Mouse (Mus musculus) kidney, adult 18-20 months (tissue): ENCODE results near the gene Slamf8.

ENCODE experiments used
- DNase-seq: peaks from one replicate; pipeline ENCODE4 v3.0.0; 2021

The Slamf8 gene

DNA sequence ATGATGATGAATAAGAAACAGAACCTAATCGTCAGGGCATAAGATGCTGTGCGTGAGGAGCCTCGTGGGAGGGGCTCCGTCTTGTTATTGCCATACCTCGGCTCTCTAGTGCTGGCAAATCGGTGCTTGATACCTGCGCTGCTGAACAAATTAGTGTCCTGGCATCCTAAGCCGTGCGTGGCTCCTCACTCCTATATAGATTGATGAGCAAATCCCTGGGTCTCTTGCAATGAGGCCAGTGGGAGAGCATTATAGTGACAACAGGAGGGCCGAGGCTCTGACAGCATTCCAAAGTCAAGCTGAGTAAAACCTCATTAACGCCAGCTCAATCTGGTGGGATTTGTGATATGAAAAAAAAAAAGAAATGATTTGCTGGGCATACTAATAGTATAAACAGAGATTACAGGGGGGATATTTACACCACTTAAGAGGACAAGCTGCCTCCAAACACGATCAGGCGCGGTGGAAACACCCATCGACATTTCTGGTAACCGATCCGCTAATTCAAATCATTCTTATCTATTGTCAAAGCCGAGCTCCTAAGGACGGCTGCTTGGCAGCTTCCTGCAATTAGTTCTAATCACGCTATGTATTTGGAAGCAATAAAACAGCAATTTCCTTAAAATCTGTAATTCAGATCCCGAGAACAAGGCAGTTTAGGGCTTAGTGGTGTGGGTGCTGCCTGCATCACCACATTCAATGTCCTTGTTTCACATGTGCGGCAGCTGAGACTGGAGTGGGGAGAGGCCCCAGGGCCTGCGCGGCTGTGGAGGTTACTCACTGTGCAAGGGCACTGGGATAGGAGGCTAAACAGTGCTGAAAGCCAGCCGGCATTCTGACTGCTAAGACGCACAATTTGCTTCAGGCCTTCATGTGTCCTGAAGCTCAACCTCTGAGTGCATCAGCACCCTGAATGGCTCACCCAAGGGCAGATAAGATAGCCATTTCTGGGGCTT, 4.5 kb downstream of the Slamf8 start:
- DNase-seq: no peak

DNA sequence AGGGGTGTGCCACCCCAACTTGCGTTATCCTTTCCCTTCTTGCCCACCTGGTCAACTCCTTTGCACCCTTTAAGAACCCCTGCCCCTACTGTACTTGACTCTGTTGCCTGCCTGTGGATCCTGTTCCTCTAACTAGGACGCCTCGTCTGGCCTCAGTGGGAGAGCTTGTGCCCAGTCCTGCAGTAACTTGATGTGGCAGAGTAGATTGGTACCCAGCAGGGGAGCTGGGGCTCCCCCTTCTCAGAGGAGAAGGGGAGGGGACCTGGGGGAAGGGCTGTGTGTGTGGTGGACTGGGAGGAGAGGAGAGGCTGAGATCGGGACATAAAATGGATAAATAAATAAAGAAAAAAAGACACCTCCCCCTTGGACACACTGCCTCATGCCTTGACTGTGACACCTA, 5.3 kb downstream of the Slamf8 start:
- no peak for DNase-seq

DNA sequence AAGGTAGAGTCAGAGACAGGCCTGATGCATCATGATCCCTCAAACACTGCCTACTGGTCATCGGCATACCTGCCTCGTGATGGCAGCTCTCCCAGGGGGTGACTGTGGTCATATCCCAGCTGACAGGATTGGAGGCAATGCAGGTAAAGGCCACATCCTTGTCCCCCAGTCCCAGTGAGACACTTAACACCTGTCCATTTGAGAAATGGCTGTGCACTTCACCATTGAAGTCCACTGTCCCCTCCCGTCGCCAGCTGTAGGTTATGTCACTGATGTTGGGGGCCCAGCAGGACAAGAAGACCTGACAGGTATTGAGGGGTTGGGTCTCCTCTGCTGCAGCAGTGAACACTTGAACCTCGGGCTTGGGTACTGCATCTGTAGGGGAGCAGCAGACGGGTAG, 6.1 kb downstream of the Slamf8 start:
- DNase-seq: no peak

DNA sequence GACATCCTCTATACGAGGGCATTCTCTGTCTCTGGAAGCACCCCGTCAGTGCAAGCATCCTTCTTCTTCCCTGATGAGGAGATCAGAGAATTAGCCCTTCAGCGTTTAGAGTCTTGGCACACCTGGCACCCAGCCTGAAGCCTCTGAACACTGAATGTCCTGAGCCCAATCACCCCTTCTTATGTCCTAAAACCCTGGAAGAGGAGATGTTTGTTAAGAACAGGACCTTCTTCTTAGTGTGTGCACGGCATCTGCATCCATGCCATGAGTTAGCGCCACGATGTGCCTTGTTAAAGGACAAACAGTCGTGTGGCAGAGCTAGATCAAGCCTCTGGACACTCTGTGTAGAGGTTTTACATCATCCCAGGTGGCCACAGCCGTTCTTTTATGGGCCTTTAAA, 7.9 kb downstream of the Slamf8 start:
- no peak for DNase-seq

DNA sequence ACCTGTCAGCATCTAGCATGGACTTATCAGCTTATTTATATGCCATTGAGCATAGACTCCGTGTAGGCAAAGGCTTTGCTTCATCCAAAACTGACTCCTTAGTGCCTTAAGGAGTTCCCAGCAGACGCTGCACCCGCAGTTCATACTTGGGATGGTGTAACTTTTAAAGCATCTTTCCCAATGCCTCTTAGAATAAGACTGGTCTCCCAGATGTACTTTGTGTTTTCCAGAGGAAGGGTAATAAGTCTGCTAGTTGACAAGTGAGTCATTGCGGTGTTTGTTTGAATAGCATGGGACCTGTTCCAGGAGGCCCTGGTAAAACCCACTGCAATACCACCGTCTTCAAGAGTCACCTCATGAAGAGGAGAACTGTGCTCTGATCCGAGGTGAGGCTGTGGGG, 10.3 kb downstream of the Slamf8 start:
- no peak for DNase-seq

DNA sequence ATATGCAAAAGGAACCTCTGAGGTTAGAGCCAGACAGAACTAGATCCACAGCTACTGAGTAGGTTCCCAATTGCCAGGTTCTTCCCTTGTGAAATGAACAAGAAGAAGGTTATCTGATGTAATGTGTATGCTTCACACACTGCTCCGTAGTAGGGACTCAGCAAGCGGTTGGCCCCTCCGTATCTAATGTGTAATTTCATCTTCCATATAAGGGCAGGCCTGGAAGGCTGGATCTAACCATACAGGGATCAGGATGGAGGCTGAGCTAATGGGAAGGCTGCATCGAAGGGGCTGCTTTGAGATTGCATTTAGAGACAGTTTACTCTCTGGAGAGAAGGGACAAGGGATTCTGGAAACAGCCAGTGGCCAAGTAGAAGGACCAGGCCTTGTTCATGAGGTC, 22.6 kb downstream of the Slamf8 start:
- no peak for DNase-seq

DNA sequence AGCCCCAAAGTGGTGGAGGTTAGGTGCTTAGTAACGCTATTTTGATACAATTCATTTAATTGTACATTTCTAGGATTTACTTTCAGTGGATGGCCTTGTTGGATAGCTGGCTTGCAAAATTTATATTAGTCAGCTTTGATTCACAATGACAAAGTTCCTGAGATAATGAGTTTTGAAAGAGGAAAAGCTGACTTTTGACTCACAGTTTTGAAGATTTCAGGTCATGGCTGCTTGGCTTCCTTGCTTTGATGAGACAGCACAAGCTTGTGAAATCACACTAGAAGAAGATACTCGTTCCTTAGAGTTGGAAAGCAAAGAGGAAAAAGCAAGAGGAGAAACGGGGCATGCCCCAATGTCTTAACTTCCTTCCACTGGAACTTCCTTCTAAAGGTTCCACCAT, 24.2 kb downstream of the Slamf8 start:
- no peak for DNase-seq

DNA sequence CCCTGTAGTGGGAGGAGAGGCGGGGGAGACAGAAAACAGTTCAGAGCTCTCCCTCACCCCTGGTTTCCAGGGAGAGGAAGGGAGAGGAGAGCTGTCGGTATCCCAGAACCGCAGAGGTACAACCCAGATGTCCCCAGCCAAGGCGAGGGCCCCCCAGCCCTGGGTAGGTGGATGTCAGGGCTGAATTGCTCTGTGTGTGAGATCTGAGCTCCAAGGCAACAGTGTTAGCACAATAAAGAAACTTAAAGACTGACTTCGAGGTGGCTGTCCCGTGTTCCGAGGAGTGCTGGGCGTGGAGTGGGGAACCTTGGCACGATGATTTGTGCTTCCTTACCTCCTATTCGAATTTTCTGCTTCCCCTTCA, 26.9 kb downstream of the Slamf8 start:
- no peak for DNase-seq

DNA sequence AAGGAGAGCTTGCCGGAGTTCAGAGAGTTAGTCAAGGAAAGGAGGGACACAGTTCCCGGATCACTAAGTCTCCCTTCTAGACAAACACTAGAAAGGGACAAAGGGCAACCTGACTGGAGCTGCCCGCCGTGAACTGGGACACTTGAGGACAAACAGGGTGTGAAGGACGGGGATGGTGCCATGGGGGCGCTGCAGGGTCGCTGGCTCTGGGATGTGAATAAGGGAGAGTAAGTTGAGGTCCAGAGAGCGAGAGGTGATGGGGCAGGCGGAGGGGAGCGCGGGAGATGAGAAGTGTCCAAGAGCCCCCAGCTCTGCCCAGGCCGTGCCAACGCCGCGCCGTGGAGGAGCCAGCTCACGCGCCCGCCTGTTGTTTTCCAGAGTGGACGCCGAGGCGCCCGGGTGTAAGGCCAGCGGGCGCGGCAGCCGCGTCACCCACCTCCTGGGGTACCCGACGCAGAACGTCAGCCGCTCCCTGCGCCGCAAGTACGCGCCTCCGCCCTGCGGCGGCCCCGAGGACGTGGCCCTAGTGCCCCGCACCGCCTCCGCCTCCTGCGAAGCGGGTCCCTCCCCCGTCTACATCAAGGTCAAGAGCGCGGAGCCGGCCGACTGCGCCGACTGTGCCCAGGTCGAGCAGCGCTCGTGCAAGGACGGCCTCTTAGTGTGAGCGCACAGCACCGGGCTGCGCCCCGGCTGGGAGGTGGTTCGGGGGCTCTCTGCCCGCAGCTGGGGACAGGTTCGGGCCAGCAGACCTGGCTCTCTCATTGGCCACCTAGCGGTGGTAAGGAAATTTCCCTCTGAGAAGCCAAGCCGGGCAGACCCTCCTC, 27.5 kb downstream of the Slamf8 start:
- DNase-seq: peak; percentile 84

DNA sequence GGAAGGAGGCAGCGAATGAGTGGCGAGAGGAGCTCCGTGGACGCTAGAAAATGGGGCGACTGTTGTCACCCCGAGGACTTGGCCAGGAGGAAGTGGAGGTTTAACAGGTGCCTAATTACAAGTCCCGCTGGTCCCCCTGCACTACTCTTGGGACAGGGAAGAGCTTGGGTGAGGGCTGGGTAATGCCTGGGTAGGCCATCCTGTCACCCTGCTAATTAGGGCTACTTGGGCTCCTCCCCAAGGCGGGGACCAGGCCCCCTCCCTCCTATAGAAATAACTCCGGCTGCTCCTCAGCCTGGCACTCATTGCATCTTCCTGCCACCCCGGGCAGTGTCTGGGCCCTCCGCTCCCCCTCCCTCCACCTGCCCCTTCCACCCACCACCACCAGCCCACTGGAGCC, 34.7 kb downstream of the Slamf8 start, which contains the start of gene Vsig8:
TSS of gene Vsig8 (plus strand) at position 301 of the 400 bp plus-strand sequence.
- DNase-seq: no peak

DNA sequence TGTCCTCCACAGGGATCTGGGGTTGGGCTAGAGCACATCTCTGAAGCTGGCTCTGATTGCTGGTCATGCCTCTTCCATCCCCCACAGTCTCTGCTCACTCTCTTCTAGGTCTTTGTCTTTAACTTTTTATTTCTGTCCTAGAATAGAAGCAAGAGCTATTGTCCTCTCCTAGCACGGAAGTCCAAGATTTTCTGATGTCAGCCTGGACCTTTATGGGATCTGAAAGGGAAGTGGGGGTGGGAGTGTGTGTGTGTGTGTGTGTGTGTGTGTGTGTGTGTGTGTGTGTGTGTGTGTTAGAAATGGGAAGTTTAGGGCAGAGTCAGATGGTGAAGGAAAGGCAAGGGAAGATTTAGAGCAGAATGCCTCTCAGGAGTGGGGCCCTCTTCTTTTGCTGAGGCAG, 37.7 kb downstream of the Slamf8 start:
- DNase-seq: no peak

DNA sequence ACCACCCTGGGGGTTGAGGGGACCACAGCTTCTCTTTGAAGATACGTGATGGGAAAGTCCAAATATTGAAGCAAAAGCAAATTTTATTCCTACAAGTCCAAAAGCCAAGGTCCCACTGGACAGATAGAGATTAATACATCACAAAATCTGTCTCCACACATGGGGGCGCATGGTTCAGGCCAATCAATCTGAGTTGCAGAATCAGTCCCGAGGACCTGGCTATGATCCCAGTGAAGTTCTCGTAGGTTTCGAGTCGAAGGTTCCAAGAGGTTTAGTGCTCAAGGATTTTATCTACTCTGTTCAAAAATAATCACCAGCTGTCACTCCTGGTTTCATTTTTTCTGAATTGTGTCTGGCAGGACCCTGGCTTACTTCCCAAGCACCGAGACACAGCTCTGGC, 39.4 kb downstream of the Slamf8 start:
- no peak for DNase-seq

DNA sequence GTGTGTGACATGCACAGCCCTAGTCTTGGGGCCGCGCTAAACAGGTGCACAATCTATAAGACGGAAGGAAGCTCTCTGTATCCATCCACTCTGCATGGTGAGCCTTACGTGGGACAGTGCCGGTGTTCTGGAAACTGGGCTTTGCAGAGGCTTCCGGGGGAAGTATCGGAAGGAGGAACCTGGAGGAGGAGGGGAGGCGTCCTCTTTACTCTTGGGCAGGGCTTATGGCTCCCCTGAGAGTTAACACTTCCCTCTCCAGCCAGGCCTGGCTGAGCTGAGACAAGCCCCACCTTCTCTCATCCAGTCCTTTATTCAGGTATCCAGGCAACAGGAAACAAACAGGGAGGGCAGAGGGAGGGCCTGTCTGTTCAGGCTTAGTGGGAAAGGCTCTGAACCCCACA, 39.8 kb downstream of the Slamf8 start:
- peak; percentile 50 for DNase-seq

DNA sequence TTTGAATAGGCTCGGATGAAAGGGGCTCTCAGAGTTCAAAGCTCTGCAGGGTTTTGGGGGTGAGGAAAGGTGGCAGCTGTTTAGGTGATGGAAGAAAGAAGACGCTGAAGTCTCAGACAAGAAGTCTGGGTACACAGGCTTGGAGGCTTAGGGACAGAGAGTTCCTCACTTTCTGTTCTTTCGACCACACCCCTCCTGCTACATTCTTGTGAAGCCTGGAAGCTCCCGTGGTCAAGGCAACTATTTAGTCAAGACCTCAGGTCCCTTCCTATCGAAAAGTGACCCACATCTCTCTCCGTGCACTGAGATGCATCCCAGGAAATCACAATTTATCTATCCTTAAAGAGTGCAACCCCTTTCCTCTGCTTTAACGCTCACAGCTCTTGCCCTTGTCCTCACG, 40.7 kb downstream of the Slamf8 start:
- no peak for DNase-seq

DNA sequence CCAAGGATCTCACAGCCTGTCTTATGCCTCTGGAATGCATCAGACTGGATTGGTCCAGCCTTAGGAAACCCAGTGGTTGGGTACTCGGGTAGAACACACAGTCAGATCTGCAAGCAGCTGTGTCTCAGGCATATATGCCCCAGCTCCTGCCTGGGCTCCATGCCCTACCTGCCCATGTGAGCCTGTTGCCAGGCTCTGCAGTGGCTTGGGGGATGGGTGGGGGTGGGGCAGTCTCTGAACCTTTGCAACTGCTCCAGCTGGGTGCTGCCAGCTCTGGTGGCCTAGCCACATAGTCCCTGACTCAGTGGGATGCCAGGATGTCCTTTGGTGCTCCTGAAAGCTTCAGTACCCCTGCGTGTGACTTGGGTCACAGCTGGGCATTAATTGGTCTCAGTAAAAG, 41.1 kb downstream of the Slamf8 start:
- DNase-seq: no peak

DNA sequence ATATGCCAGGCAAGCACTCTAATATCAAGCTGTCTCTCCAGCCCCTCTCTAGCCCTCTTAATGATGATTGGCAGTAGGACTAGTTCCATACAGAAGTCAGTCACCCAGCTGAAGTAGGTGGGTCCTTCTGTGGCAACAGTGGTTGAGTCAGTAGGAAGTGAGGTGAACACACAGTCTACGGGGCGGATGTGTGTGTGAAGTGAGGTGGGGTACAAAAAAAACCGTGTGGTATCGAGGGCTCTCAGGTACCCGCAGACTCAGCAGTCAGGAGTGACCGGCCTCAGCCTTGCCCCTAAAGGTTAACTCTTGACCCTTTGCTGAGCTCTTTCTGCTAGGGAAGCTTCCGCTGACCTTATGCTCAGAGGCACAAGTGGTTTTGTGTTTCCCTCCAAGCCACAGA, 41.9 kb downstream of the Slamf8 start:
- no peak for DNase-seq

DNA sequence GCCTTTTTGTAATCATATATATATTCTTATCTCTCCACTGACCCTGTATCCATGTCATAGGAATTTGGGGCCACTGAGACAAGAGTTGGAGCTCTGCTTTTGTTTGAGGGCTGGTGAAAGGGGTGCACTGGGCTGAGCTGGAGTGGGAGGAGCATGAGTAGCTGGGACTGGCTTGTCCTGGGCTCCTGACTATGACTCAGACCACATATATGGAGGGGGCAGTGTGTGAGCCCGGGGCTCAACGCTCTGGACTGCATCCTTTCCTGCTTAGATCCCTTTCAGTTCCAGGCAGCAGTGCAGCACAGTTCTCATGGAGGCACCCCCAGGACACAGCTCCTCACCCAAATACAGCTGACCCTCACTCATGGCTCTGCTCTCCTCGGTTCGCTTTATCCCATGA, 44.3 kb downstream of the Slamf8 start:
- no peak for DNase-seq

DNA sequence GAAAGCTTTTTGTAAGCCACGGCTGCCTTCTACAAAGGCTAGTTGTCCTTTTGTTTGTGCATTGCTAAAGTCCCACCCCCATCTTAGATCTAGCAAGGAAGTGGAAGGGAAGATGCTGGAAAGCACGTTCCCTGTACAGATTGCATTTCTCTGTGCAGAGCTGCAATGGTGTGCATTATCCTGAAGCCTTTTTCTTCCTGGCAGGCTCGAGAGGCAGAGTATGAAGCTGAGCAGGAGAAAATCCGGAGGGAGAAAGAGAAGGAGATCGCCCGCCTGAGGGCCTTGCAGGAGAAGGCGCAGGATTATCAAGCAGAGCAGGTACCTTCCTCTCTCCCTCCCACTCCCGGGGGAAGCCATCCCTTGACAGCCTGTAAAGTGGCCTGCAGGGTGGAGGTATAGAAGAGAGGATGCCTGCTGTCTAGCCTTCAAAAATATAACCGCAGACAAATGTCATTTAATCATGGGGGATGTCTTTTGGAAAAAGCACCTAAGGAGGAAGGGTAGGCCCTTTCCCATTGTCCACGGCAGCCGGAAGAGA, 50.0 kb downstream of the Slamf8 start:
- DNase-seq: no peak

DNA sequence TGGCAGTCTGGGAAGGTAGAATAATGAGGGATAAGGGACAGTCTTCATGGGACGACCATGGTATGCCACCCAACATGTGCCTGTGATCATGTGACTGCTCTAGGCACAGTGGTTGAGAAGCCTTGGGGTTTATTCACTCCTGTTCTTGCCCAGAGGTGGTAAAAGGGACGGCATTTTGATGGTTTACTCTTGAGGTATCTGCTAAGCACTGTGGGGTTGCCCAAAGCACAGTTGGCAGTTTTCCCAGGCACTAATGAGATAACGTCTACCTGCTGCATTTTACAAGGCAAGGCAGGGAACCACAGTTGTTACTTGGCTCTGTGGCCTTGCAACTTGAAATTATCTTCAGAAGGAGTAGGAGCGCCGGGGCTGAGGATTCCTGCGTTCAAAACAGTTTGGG, 50.5 kb downstream of the Slamf8 start:
- no peak for DNase-seq

DNA sequence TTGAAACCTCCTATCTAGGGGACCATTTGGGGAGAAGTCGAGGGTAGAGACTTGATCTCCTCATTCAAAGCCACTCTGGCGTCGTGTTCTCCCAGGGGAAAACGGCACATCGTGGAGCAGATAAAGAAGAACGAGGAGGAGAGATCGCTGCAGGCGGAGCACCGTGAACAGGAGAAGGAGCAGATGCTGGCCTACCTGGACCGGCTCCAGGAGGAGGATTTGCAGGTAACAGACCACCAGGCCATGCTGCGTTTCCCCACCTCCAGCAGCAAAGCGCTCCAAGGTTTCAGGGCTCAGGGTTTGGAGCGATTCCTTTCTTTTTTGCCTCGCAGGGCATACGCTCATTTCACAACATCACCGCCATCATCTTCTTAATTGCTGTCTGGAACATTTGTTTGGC, 55.3 kb downstream of the Slamf8 start:
- DNase-seq: no peak

DNA sequence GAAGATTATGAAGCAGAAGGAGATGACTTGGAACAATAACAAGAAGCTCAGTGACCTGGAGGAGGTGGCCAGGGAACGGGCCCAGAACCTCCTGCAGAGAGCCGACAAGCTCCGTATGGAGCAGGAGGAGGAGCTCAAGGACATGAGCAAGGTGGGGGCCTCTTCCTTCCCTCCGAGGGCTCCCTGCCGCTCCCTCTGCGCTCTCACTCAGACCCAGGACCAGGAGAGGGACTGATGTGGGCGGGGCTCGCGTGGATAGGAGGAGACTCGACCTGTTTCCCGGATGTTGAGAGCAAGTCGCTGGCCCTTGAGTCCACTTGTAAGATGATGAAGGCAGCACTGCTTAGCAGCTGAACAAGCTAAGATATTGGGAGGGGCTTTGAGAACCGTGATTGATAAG, 57.8 kb downstream of the Slamf8 start:
- DNase-seq: no peak
